Mouse (Mus musculus) thymus, adult 2 months (tissue): ENCODE data around the gene Srrt.

Experiments used
- CTCF ChIP-seq: fragments of 200-500 bp; IDR thresholded peaks from 2 replicates; pipeline ENCODE4 v1.5.1; 2012; ENCODE audit warnings: mild to moderate bottlenecking, control low read depth, low read length, moderate library complexity, borderline replicate concordance; ENCODE audit not compliant: control insufficient read depth, poor library complexity, insufficient read depth; ENCODE audit errors: extremely low read depth
- POLR2A ChIP-seq: fragments of 200-500 bp; IDR thresholded peaks from 2 replicates; pipeline ENCODE4 v1.6.1; 2012; ENCODE audit warnings: mild to moderate bottlenecking, low read length, control low read depth, moderate library complexity; ENCODE audit not compliant: control insufficient read depth, poor library complexity, insufficient read depth; ENCODE audit errors: extremely low read depth

DNA sequence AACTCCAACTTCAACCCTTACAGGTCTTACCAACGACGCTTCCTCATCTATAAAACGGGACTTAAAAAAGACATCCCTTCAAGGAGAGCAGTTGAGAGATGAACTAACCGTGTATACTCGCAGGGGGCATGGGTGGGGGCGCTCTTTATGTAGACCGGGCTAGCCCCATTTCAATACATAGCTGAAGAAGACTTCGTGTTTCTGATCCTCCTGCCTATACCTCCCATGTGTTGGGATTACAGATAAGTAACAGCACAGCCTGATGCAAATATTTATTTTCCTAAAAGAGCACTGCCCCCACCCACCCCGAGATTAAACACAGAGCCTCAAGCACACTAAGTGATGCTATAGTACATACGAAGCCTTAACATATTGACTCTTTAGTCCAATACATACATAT is 26.8 kb upstream of the Srrt start:
- TF ChIP-seq POLR2A = no peak
- no peak for TF ChIP-seq CTCF
